Mouse (Mus musculus) kidney, adult 9 months (tissue): Measurements from ENCODE around the gene Cd46.
A peak's percentile ranks its signal among the peaks of the same experiment; 100 is the strongest.

Experiments
- DNase-seq: peaks from one replicate; pipeline ENCODE4 v3.0.0; 2022

Gene Cd46

GRCm38 (mm10) chr1:195092220-195092720, at the start of gene Cd46:
Cd46 (minus strand) TSS chr1:195092249.
- DNase-seq = peak; percentile 85

- peak; percentile 28 for DNase-seq
Measured at GRCm38 (mm10) chr1:195132070-195132469, 40.0 kb upstream of the Cd46 start.

GRCm38 (mm10) chr1:195131675-195132015, 39.6 kb upstream of the Cd46 start:
- no peak for DNase-seq

DNA sequence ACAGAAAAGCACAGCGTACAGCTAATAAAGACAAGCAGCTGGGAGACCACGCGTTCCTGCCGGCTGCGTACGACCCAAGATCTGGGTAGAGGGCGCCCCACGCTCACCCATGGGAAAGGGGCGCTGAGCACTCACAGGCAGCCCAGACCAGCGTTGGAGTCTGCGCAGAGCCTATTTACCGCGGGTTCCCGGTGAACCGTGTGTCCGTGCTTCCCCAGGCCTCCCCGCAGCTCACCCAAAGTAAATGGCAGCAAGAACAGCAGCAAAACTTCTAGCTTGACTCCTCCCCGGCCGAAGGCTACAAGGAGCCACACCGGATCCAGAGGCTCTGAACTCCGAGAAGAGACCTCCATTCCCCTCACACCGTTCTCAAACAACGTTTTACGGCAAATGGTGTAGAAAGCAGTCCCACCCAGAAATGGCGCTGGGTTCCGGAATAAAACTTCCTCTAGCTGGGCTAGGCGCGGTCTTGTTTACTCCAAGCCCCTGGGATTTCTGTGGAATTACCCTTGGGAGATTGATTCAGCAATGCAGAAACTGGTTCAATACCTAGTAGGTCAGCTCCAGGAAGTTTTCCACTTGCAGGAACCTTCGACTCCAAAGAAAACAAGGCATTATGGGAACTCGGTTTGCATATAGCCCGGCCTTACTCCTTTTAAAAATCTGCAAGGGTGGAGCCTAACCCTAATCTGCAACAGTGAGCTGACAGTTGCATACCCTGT, 39.1 kb upstream of the Cd46 start, which contains the start of gene Cr1l:
Gene Cr1l, minus strand, starts transcription at position 634 of the 722 bp plus-strand sequence.
- DNase-seq = peak; percentile 92

DNA sequence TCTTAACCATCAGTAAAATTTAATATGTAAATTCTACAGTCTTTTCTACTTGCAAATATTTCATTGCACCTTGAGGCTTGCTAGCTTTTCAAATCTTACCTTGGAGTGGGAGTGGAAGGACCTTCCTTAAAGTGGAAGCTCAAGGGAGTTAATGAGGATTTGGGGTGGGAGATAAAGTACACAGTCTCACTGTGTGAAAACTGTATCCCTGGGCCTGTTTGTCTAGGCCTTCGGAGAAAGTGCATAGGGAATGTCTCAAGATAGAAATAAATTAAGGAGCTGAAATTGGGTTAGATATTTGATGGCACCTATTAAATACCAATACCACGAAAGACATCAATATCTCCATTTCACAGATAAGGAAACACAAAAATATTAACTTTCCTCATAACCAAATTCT, 38.4 kb upstream of the Cd46 start:
- peak; percentile 17 for DNase-seq

- DNase-seq = no peak
Measured at GRCm38 (mm10) chr1:195129867-195130266, 37.8 kb upstream of the Cd46 start.

GRCm38 (mm10) chr1:195114414-195114813, 22.4 kb upstream of the Cd46 start:
- no peak for DNase-seq

DNA sequence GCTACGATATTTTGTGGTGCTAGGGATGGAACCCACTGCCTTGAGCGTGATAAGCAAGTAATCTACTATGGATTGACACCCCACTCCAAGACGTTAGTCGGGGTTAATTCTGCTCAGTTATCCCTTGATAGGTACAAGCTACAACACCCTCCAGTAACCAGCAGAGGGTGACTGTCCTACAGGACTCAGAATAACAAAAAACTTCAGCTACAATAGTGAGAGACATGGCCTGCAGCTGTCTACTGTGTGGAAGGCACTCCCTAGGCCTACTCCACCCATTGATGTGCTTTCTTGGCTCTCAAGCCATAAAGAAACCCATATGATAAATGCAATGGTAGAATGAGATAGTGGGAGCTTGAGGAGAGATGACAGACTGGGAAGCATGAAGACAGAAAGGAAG, 21.6 kb upstream of the Cd46 start:
- DNase-seq = no peak

- DNase-seq = peak; percentile 10
Measured at GRCm38 (mm10) chr1:195100693-195101092, 8.6 kb upstream of the Cd46 start.

DNA sequence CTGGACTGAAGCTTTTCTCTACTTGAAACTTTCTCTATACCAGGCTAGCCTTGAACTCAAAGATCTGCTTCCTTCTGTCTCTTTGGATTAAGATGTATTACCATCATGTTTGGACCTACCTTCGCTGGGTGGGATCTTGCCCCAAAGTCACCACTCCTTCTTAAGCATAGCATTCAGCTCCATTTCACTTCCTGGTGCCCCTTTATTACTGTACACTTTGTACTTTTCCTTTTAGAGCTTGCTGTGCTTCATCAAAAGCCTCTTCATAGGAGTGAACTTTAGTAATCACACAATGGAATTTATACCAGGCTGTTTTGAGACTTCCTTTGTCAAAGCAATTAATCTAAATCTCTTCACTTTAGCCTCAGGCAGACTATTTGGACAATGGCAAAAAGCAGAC, 6.0 kb upstream of the Cd46 start:
- DNase-seq = no peak

DNA sequence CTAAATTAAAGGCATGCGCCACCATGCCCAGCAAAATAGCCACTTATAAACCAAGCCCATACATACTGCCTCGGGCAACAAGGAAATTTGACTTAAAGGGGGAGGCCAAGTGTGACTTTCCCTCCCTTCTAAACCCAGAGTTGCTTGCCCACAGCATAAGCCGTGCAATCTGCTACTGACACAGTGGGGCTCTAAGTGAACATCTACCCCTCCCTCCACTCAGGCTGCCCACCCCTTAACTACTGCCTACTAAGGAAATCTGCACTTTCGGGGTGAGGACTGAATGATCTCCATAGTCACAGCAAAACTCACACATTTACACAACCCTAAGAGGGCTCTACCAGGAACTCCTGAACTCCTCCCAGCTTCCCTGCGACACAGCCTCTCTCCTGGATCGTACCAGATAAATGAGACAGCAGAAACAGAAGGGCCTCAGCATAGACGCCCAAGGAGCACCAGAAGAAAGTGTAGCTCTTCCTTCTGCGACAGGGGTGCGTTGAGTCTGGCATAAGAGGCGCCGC, 290 bp downstream of the Cd46 start:
- no peak for DNase-seq

DNA sequence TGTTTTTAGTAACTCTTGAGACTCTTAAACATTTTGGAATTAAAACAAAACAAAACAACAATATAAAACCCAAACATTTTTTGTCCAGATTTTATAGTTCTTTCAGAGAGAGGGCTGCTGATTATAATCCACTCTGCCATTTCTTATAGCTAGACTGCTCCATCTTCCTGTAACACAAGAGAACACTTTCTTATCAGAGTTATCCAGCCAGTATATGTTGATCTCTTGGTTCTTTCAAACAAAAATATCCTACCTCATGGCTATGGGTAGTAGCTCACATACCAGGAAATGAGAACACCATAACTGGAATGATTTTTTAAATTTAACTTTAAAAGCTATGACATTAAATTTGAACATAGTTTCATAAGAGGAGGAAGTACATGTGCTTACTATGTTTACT, 9.9 kb downstream of the Cd46 start:
- DNase-seq = no peak

GRCm38 (mm10) chr1:195040437-195040836, 51.6 kb downstream of the Cd46 start:
- DNase-seq = peak; percentile 64

- DNase-seq = no peak
Measured at GRCm38 (mm10) chr1:195038386-195038785, 53.7 kb downstream of the Cd46 start.

GRCm38 (mm10) chr1:195037985-195038384, 54.1 kb downstream of the Cd46 start:
- DNase-seq = peak; percentile 77

DNA sequence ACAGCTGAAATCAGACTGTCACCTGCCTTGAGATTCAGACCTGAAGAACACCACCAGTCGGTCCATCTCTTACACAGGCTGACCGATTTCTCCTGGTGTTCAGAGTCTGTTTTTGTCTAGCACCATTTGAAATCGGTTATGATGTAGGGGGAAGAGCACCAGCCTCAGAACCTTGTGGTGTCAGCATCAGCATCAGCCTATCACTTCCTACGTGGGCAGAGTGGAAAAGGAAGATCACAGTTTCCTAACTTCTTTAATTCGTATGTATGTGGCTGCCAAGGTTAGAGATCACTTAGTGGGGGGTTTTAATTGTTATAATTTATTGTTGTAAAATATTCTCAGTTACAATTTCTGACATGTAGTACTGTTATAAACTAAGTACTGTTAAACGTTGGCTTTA, 54.6 kb downstream of the Cd46 start:
- peak; percentile 8 for DNase-seq

DNA sequence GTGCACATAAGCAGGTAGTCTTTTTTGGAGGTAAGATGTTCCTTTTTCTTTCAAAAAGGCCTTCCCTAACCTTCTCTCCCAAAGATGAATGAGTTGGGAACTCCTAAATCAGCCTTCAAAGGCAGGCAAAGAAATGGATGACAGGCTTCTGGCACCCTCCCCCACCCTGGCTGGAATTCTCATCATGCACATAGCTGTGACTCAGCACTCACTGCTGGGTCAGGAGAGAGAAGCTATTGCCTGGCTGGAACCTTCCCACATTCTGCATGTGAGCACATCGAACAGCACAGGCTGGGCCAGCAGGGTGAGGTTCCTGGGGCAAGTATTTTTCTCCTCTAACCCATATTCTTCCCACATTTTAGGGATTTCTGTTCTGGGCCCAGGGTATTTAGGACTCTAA, 58.1 kb downstream of the Cd46 start:
- DNase-seq = peak; percentile 64

DNA sequence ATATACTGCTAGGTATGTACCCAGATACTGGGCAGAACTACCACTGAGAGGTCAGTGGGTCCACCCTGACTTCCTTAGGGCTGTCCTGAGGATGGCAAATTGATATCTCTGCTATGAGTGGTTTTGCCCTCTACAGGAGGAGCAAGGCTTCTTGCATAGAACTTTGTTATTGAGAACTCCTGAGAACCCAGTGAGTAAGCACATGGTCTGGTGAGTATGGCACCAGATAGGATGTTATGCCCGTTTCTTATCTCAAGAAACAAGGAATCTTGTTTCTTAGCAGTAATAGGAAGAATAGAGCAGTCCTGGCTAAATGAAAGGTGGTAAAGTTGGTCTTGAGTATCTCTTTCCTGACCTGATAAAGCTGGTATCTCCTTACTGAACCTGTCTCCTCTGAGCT, 59.3 kb downstream of the Cd46 start:
- no peak for DNase-seq

GRCm38 (mm10) chr1:195031786-195032185, 60.3 kb downstream of the Cd46 start:
- DNase-seq = peak; percentile 64

- no peak for DNase-seq
Measured at GRCm38 (mm10) chr1:195027507-195027906, 64.5 kb downstream of the Cd46 start.

DNA sequence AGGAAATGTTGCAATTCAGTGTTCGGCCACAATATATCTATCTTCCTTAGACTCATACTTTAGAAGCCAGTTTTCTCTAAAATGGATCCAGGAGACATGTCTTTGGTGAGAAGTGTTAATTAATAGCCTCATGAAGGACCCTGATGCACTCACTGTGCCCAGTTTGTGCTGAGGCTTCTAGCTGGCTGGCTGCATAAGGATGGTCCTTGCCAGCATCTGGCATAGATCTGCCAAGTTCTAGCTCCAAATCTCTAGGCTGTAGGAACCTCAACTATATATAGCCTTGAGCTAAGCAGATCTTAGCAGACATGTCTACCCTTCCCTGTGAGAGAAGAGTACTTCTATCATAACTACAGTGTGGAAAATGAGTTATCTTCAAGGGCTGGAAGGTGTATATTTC, 68.2 kb downstream of the Cd46 start:
- DNase-seq = no peak

- no peak for DNase-seq
Measured at GRCm38 (mm10) chr1:195021831-195022230, 70.2 kb downstream of the Cd46 start.

GRCm38 (mm10) chr1:195019062-195019600, 72.9 kb downstream of the Cd46 start:
- DNase-seq = peak; percentile 66
